Mouse (Mus musculus) C2C12 (cell line): ENCODE measurements around the gene Kdm5b.

ENCODE experiments used
- CEBPB ChIP-seq: IDR thresholded peaks from one replicate; pipeline ENCODE4 v1.6.1; 2011; ENCODE audit warnings: low read depth, mild to moderate bottlenecking, control low read depth, moderate library complexity
- CTCF ChIP-seq: IDR thresholded peaks from one replicate; pipeline ENCODE4 v1.5.1; 2011; ENCODE audit not compliant: control insufficient read depth, insufficient read depth, insufficient read length
- MYOD1 ChIP-seq: IDR thresholded peaks from one replicate; pipeline ENCODE4 v1.6.1; 2011; ENCODE audit warnings: low read depth; ENCODE audit not compliant: control insufficient read depth, insufficient read length
- USF1 ChIP-seq: IDR thresholded peaks from one replicate; pipeline ENCODE4 v1.6.1; 2011; ENCODE audit warnings: low read depth, mild to moderate bottlenecking, control low read depth, moderate library complexity

GRCm38 (mm10) chr1:134597339-134598054 lies 37.5 kb downstream of the Kdm5b start:
- TF ChIP-seq CTCF (no peak), MYOD1 (no peak), USF1 (no peak), CEBPB (no peak)
